Mouse (Mus musculus) liver, embryonic 14.5 days (tissue): Measurements from ENCODE around the gene Aplnr. TPM values are rescaled to one million over a fixed set of nuclear protein-coding genes. Genes with fewer than 3 reads are reported as not detected.

Experiments used
- ATAC-seq: fragments of 200-750 bp; cut with Nextera tagmentation; 2 replicates; pipeline ENCODE4 v1.8.0; 2017; ENCODE audit warnings: moderate number of reproducible peaks, mild to moderate bottlenecking, moderate library complexity; ENCODE audit not compliant: insufficient read depth
- DNase-seq, 3 experiments: peaks; one replicate each; pipeline ENCODE4 v3.0.0-alpha.2; 2012 to 2013; ENCODE audit warnings: low read depth in 3 of 3, low spot score in 3 of 3
- H3K27ac ChIP-seq: fragments of 300-500 bp; sonication (generic); 2 replicates; pipeline ENCODE4 v1.5.1; 2014; ENCODE audit warnings: moderate library complexity, mild to moderate bottlenecking, control low read depth, inconsistent platforms
- H3K27me3 ChIP-seq: fragments of 300-500 bp; sonication (generic); 2 replicates; pipeline ENCODE4 v1.6.1; 2014; ENCODE audit warnings: mild to moderate bottlenecking, low read length, moderate library complexity; ENCODE audit not compliant: control insufficient read depth, insufficient read depth
- H3K36me3 ChIP-seq: fragments of 300-500 bp; sonication (generic); replicated peaks from 2 replicates; pipeline ENCODE4 v1.6.1; 2014; ENCODE audit warnings: low read depth; ENCODE audit not compliant: control insufficient read depth, insufficient read depth
- H3K4me1 ChIP-seq, 2 experiments: fragments of 200-500 bp in 1 of 2; fragments of 300-500 bp in 1 of 2; sonication (generic) in 1 of 2; replicated peaks; 2 replicates each; pipeline ENCODE4 v1.6.1; 2012 to 2014; ENCODE audit warnings: antibody characterized with exemption in 1 of 2, inconsistent platforms in 1 of 2, low read length in 1 of 2; ENCODE audit not compliant: control insufficient read depth in 2 of 2, insufficient read depth in 2 of 2
- H3K4me2 ChIP-seq: fragments of 300-500 bp; sonication (generic); 2 replicates; pipeline ENCODE4 v1.6.1; 2014; ENCODE audit warnings: low read depth, mild to moderate bottlenecking, control low read depth, moderate library complexity
- H3K4me3 ChIP-seq, 2 experiments: fragments of 200-500 bp in 1 of 2; fragments of 300-500 bp in 1 of 2; sonication (generic) in 1 of 2; 2 replicates each; pipeline ENCODE4 v1.5.1; 2012 to 2014; ENCODE audit warnings: low read depth in 2 of 2, low read length in 2 of 2, mild to moderate bottlenecking in 2 of 2, control low read depth in 1 of 2, inconsistent platforms in 1 of 2, moderate library complexity in 1 of 2; ENCODE audit not compliant: insufficient read depth in 1 of 2
- H3K9ac ChIP-seq: fragments of 300-500 bp; sonication (generic); replicated peaks from 2 replicates; pipeline ENCODE4 v1.6.1; 2014; ENCODE audit warnings: mild to moderate bottlenecking, control low read depth, moderate library complexity
- H3K9me3 ChIP-seq: fragments of 300-500 bp; sonication (generic); 2 replicates; pipeline ENCODE4 v1.6.1; 2016; ENCODE audit warnings: low read length, mixed read lengths; ENCODE audit not compliant: control insufficient read depth
- CTCF ChIP-seq: IDR thresholded peaks from 2 replicates; pipeline ENCODE4 v1.5.1; 2016; ENCODE audit warnings: antibody characterized with exemption, low read depth, control low read depth
- EP300 ChIP-seq: IDR thresholded peaks from 2 replicates; pipeline ENCODE4 v1.6.1; 2016; ENCODE audit warnings: antibody characterized with exemption, low read depth
- WGBS: fragments of 180-500 bp; shearing (Covaris S2); extraction: QIAGEN DNeasy Blood & Tissue Kit; methylation state at CpG from one replicate; pipeline ENCODE4 v1.1.7; 2014; ENCODE audit not compliant: insufficient replicate concordance; 5-methylcytosine and 5-hydroxymethylcytosine counted together
- polyA plus RNA-seq, 2 experiments: library from polyadenylated mRNA; depleted of rRNA in 1 of 2; stranded (reverse) in 1 of 2; unstranded in 1 of 2; fragments of >200 nt; fragmentation: Nextera tagmentation in 1 of 2; extraction: Ambion mirVana in 1 of 2; gene quantifications; 2 replicates each; pipeline versions ENCODE4 v1.2.1 to v1.2.3; 2012 to 2014

Aplnr gene
- polyA plus RNA-seq (2012; rRNA removed) = 0.63 and 0.76 TPM in 2 replicates
- polyA plus RNA-seq (2014; fragmentation: Nextera tagmentation; extraction: Ambion mirVana) = 0.88 and 1.3 TPM in 2 replicates

DNA sequence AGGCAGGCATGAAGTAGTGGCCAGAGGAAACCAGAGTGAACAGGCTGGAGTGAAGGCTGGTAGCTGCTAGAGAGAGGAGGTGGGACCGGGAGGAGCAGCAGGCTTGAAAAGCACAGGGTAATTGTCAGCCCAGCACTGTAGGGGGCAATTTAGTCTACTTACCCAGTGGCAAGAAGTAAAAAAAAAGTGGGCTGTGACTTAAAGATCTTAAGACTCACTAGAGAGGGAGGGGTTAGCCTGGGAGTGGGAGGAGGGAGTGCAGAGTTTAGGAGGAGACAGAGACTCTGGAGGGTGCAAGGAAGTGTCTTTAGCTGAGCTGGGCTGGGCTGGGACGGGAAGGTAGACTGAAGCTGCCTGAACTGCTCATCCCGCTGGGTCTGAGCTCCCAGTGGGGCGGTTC lies at the start of gene Aplnr:
Aplnr (plus strand) TSS at position 137 of the 400 bp plus-strand sequence.
- H3K4me3 ChIP-seq = no peak within 1 kb of the TSS
- H3K4me2 ChIP-seq = no peak within 1 kb of the TSS
- no peak for ATAC-seq
- H3K36me3 ChIP-seq = no peaks in the 10 kb centered on the region
- peaks cover 7 to 16% of the 10 kb centered on the region in 2 experiments for H3K4me1 ChIP-seq
- no peak for TF ChIP-seq CTCF
- no peak for TF ChIP-seq EP300
- DNase-seq = no peak
- no peak within 1 kb of the TSS for H3K27ac ChIP-seq
- no peaks in the 10 kb centered on the region for H3K9me3 ChIP-seq
- H3K9ac ChIP-seq = no peak within 1 kb of the TSS
- peaks cover 3% of the 10 kb centered on the region; the same call in 1 of the 2 replicates for H3K27me3 ChIP-seq
- WGBS = 14% methylated on average over 4 of the region's 4 CpGs

DNA sequence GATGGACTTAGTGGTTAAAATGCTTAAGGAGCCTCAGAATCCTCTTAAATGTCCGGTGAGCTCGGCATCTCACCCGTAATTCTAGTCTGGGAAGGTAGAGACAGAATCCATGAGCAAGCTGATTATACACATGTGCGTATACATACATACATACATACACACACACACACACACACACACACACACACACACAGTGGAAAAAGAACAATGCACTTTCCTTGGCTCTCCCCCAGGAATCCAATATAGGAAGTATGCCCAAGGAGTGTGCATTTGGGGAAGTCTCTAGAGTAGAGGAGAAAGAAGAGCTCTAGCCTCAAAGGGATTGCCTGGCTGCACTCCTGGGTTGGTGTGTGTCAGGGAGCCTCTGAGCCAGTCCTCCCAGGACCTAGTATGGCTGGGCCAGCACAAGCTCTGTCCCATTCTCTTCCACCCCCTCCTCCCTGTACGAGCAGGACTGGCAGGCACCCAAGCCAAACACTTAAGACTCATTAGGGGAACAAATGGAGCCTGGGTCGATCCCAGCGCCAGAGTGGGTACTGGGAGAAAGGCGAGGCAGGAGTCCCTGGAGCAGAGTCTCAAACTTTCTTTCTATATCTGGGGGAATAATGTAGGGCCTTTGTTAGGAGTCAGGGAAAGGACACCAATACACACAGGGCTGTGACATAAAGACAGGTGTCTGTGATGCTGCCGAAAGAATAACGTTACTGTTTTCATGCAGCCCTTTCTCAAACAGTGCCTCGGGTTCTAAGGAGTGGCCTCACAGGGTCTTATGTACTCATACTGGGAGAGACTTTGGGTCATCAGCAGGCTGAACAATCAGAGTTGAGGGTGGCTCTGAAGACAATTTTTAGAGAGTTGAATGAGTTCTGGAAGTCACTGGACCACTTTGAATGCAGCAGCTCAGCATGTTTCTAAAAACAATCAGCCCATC lies 47.0 kb upstream of the Aplnr start:
- TF ChIP-seq EP300 = no peak
- TF ChIP-seq CTCF = no peak
- 63% methylated on average over 11 of the region's 11 CpGs for WGBS
- Histone ChIP-seq H3K4me1 (no peaks in the 10 kb centered on the region; a peak in 1 of 4 replicates), H3K4me2 (no peak overlapping the region), H3K27ac (no peak overlapping the region), H3K9ac (no peak overlapping the region), H3K27me3 (no peaks in the 10 kb centered on the region), H3K36me3 (no peaks in the 10 kb centered on the region), H3K4me3 (no peak overlapping the region), H3K9me3 (no peaks in the 10 kb centered on the region)
- no peak for DNase-seq
- ATAC-seq = no peak

DNA sequence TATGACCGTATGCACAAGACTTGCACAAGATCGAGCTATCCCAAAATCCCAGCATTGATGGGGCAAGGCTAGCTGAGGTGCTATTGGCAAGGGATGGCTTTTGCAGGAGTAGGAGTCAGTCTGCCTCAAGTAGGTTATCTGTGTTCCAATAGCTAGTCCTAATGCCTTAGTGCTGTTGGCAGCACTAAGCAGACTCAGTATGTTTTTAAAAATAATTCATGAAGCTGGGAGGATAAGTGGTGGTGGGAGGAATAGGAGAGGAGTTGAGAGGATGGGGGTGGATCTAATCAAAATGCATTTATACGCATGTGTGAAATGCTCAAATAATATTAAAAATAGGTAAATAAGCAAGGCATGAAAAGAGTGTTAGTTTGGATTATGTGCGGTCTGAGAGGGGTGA lies 44.7 kb upstream of the Aplnr start:
- no peaks in the 10 kb centered on the region for H3K9me3 ChIP-seq
- no peak for TF ChIP-seq CTCF
- TF ChIP-seq EP300 = no peak
- no peak for DNase-seq
- H3K36me3 ChIP-seq = no peaks in the 10 kb centered on the region
- WGBS = 65% methylated on average over 4 of the region's 4 CpGs
- H3K27ac ChIP-seq = no peak overlapping the region
- no peaks in the 10 kb centered on the region for H3K27me3 ChIP-seq
- H3K4me3 ChIP-seq = no peak overlapping the region
- H3K9ac ChIP-seq = no peak overlapping the region
- no peak for ATAC-seq
- H3K4me1 ChIP-seq = peaks cover 0 to 3% of the 10 kb centered on the region in 2 experiments; a peak in 1 of 4 replicates
- H3K4me2 ChIP-seq = no peak overlapping the region

DNA sequence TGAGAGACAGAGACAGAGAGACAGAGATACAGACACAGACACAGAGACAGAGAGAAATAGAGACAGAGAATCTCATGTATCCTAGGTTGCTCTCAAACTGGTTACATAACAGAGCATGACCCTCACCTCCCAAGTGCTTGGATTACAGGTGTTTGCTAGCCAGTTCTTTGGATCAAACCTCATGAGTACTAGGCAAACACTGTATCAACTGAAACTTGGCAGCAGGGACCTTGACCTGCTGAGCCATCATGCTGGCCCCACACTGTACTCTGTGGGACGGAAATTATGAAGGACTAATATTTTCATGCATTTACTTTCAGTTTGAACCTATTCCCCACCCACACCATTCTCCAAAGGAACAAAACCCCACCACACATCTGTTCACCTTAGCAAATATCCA lies 42.6 kb upstream of the Aplnr start:
- DNase-seq = peak in 1 of 3 experiments; percentile 5
- H3K36me3 ChIP-seq = no peaks in the 10 kb centered on the region
- peaks cover 0 to 3% of the 10 kb centered on the region in 2 experiments; a peak in 1 of 4 replicates for H3K4me1 ChIP-seq
- H3K9me3 ChIP-seq = no peaks in the 10 kb centered on the region
- no peak overlapping the region for H3K27ac ChIP-seq
- TF ChIP-seq CTCF (no peak), EP300 (no peak)
- H3K4me3 ChIP-seq = no peak overlapping the region
- H3K4me2 ChIP-seq = no peak overlapping the region
- peak; percentile 28; the same call in 1 of the 2 replicates for ATAC-seq
- no peaks in the 10 kb centered on the region for H3K27me3 ChIP-seq
- H3K9ac ChIP-seq = no peak overlapping the region
- 63% methylated on average over 1 of the region's 1 CpGs for WGBS

DNA sequence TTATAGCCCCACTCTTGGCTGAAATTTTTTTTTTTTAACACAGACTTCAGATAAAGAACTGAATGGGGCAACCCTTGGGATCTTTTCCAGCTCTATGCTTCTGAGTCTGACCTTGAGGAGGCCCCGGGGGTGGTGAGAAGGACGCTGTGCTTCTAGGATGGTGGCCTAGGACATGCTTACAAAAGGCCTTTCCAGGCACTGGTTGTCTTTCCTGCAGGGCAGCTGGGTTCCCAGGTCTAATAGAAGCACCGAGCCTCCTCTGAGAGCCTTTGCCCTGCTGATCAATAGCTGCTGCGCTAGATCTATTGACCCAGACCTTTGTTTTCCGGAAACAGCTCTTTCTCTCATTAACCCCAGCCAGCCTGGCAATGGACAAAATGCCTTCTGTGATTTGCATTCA lies 40.1 kb upstream of the Aplnr start:
- H3K4me2 ChIP-seq = no peak overlapping the region
- H3K9me3 ChIP-seq = no peaks in the 10 kb centered on the region
- H3K4me3 ChIP-seq = no peak overlapping the region
- H3K27ac ChIP-seq = no peak overlapping the region
- 59% methylated on average over 5 of the region's 5 CpGs for WGBS
- peaks cover 0 to 3% of the 10 kb centered on the region in 2 experiments; a peak in 1 of 4 replicates for H3K4me1 ChIP-seq
- peak in 2 of 3 experiments; percentile 7 to 16 for DNase-seq
- ATAC-seq = peak; percentile 50
- no peaks in the 10 kb centered on the region for H3K27me3 ChIP-seq
- H3K9ac ChIP-seq = no peak overlapping the region
- H3K36me3 ChIP-seq = no peaks in the 10 kb centered on the region
- TF ChIP-seq EP300 (no peak), CTCF (no peak)
